Mouse (Mus musculus): ENCODE results near the gene Adamts2. TPM values are rescaled to one million over a fixed set of nuclear protein-coding genes. Genes with fewer than 3 reads are reported as not detected.
A peak's percentile ranks its signal among the peaks of the same experiment; 100 is the strongest.

Gene Adamts2
- 10 to 100 TPM; 26.4 to 30.9 TPM for total RNA-seq (2021)
- long read RNA-seq, experiment 1, full-length matches to known transcripts: 41 of 58 reads
- long read RNA-seq, experiment 1, partial matches to known transcripts: 12 of 58 reads
- long read RNA-seq, experiment 1, other reads (novel, unspliced or antisense): 5 of 58 reads
- long read RNA-seq, experiment 2, full-length matches to known transcripts: 56 of 76 reads
- long read RNA-seq, experiment 2, partial matches to known transcripts: 13 of 76 reads
- long read RNA-seq, experiment 2, other reads (novel, unspliced or antisense): 7 of 76 reads

DNA sequence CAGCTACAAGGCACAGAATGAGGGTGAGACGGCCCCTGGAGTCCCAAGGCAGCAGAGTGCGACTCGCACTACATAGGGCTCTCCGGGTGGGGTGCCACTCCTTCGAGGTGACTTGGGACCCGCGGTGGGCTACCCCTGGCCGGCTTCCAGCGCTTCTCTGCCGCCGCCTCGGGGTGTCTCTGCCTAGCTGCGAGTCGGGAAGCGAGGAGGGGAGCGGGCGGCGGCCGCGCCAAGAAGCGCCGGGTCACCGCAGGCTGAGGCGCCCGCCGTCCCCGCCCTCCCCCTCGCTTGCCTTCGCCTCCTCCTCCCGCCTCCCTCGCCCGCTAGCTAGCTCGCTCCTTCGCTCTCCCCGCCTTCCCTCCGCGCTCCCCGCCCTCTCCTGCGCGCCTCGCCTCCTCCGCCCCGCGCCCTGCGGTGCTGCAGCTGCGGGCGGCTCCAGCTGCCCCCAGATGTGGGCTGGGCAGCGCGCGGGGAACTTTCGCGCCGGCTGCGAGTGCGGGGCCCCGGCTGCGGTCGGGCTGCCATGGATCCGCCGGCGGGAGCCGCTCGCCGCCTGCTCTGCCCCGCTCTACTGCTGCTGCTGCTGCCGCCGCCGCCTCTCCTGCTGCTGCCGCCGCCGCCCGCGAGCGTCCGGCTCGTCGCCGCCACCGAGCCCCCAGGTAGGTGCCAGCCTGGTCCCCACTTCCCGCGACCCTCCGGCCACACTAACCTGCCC is at the start of gene Adamts2:
Adamts2 (plus strand) TSS at position 444 of the 715 bp plus-strand sequence.
- intact Hi-C loops (cut with DNase I): loop anchor here (5.0 kb wide), 2 partner anchors 71 to 166 kb away; no protein-coding TSS in a partner anchor
- peak; percentile 82 to 87 for DNase-seq

DNA sequence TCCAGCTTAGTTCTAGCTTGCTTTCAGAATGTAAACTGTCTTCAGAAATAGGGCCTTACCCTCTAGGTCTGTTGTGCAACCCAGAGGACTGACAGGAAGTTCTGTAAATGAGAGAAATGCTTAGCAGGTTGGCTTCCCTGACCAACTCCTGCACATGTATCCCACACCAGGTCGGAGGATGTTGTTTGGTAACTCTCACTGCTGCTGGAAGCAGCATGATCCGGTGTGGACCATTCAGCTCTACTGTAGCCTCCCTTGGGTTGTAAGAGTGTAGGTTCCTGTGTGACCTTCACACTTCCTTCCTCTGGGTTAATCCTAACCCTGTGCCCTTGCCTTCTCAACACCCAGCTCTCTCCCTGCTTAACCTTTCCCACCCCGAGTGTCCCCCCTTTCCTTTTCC is 44.8 kb upstream of the Adamts2 start:
- DNase-seq: no peak
- intact Hi-C loops (cut with DNase I): loop anchor here (5.0 kb wide), 1 partner anchor 115 kb away; no protein-coding TSS in a partner anchor

DNA sequence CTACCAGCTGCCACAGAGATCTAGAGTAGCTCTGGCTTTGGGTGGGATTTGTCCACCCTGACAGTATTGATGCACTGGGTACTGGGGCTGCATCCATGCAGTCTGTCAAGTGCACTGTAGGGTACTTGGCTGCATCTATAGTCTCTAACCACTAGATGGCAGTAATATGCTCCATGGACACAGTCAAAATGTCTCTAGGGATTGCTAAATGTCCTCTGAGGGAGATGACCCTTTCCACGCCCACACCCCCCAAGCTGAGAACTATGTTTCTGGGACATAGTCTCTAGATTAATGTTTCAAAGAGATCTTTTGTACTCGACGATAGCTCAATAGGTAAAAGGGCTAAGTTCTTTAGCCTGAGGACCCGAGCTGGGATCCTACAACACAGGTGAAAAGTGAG is 42.8 kb upstream of the Adamts2 start:
- peak in 1 of 2 experiments; percentile 12 for DNase-seq
- intact Hi-C loops (cut with DNase I): loop anchor here (1.0 to 5.0 kb wide), 2 partner anchors 117 to 210 kb away; no protein-coding TSS in a partner anchor

DNA sequence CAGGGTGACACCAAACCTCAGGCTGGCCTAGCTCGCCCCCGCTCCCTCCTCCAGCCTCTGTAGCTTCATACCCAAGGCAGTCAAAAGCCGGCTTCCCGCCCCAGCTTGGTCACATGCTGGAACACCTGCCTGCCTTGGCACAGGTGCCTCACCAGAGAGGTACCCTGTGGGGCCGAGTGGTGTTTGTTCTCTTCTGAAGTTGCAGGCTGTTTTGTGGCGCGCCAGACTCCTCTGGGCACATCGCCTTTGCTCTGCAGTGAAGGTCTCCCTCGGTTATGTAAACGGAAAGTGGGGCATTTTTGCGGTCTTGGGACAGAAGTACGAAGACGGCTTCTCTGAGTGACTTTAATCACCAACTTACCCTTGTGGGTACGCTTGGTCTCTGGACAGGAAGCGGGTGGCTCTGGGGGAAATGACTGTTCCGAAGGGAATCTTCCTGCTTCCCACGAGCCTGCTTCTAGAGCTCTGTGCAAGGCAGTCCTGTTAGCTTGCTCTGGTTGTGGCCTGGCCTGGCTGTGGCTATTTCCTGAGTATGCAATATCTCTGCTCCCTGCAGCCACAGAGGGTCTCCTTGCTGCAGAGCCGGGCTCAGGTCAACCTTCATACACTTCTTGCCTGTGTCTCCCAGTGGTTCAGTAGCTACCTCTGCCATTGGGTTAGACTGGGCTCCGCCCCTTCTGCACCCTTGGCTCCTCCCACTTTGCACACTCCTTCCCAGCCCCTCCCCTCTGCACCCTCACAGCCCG is 36.2 kb upstream of the Adamts2 start:
- intact Hi-C loops (cut with DNase I): no loop called here
- peak in 1 of 2 experiments; percentile 3 for DNase-seq

DNA sequence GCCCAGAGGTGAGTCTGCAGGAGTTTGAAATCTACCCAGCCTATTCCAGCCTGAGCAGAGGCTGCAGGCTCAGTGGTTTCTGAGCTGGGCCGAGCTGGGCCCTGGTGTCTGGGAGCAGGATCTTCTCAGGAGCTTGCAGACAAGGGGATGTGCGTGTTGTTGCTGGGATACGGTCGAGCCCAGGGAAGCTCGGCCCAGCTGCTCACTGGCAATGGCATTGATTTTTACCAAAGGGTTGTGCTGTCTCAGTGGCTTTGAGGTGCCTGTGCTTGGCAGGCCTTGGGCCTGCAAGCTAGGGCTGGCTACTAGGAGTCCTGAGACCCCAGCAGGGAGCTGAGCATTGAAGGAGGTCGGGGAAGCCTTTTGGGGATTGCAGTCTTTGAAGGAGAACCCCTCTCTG is 30.4 kb upstream of the Adamts2 start:
- intact Hi-C loops (cut with DNase I): no loop called here
- no peak for DNase-seq

DNA sequence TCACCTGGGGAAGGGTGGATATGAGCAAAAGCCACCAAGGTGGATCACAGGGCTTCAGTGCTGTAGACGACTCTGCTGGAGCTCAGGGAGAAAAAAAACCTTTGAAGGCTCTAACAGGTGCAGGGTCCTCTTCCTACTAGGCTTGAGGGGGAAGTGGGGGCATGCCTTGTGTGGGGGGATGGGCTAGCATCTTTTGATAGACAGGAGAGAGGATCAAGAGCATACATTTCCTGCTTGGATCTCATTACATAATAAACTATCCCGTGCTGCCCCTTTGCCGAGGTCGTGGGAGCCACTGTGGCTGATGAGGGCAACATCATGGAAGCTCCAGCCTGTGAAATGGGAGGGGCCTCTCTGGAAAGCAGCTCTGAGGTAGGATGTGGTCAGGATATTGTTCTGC is 25.4 kb upstream of the Adamts2 start:
- intact Hi-C loops (cut with DNase I): no loop called here
- DNase-seq: no peak

DNA sequence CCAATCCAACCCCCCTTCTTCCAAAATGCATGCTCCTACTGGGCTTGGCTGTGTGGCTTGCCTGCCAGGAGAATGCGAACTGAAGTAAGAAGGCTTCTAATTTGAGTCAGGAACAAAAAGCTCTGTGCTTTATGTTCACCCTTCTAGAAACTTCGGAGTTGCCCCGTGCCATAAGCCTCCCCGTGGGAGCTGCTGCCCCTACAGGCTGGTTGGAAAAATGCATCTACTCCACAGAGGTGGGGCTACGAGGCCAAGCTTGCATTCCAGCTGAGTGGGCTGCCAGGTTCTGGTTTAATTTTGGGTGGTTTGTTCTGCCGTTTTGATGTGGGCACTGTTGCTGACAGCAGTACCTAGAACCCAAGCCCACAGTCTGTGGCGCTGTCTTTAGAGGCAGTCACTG is 14.9 kb upstream of the Adamts2 start:
- peak; percentile 58 to 69 for DNase-seq
- intact Hi-C loops (cut with DNase I): loop anchor here (5.0 kb wide), 1 partner anchor 145 kb away; no protein-coding TSS in a partner anchor

DNA sequence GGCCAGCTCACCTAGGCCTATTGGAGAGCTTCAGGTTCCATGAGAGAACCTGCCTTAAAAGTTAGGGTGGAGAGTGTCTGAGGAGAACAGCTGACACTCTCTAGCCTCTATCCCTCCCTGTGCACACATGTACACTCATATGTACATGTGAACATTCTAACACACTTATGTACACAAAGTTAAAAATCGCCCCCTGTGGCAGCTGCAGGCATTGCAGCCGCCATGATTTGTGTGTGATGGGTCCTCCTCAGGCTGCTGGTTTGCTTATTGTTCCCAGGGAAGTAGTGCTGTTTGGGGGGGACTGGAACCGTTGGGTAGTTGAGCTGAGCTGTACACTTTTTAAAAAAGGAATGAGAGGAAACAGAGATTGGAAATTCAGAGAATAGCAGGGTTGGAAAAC is 14.1 kb upstream of the Adamts2 start:
- DNase-seq: peak; percentile 62 to 76
- intact Hi-C loops (cut with DNase I): loop anchor here (5.0 kb wide), 1 partner anchor 145 kb away; no protein-coding TSS in a partner anchor

DNA sequence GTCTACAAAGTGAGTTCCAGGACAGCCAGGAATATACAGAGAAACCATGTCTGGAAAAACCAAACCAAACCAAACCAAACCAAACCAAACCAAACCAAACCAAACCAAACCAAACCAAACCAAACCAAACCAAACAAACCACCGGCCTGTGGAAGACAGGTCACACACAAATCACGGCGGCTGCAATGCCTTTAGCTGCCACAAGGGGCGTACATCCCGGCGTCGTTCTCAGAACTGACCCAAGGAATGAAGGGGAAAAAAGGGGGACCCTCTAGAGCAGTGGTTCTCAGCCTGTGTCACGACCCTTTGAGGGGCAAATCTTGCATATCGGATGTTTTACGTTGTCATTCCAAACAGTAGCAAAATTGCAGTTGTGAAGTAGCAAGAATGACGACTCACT is 12.8 kb upstream of the Adamts2 start:
- intact Hi-C loops (cut with DNase I): loop anchor here (5.0 kb wide), 1 partner anchor 147 kb away; no protein-coding TSS in a partner anchor
- DNase-seq: peak; percentile 55 to 72

DNA sequence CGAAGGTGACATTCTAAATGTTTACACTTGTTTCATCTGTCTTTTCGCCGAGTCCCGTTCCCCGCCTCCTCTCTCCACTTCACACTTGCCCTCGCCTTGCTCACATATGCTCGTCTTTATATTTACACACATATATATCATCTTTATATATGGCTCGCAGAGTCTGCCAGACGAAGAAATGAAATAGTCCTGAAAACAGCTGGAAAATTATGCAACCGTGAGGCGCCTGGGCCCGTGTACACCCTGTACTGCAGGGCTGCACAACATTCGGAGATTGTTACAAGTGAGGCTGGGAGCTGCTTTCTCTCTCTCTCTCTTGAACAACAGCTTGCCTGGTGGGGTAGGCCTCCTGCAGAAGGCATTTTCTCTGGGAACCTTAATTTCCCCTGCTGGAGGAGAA is 10.8 kb upstream of the Adamts2 start:
- intact Hi-C loops (cut with DNase I): no loop called here
- no peak for DNase-seq

DNA sequence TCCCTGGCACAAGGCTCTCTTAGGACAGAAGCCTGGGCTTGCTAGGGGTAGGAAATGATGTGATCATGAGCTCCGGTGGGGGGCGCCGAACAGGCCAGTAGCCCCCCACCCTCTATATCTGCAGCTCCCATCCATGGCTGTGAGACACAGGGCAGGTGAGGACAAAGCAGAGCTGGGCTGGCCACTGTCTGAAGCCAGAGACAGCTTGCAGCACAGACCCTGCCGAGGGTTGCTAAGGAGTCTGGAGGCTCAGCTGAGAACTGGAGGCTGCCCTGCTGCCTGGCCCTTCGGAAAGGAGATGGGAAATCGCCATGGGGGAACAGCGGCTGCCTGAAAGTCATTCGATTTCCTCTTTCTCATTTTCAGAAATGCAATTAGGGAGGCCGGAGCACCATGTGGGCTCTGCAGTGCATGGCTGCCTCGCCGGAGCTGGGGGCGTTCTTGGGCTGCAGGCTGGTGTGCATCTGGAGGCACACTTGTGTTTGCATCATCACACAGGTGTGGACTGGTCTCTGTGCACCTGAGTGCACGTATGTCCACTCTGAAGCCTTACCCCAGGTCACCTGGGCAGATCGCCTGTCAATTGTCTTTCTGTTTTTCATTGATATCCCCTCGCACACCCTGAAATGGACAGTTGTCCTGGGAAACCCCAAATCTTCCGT is 8.9 kb upstream of the Adamts2 start:
- intact Hi-C loops (cut with DNase I): no loop called here
- DNase-seq: no peak

DNA sequence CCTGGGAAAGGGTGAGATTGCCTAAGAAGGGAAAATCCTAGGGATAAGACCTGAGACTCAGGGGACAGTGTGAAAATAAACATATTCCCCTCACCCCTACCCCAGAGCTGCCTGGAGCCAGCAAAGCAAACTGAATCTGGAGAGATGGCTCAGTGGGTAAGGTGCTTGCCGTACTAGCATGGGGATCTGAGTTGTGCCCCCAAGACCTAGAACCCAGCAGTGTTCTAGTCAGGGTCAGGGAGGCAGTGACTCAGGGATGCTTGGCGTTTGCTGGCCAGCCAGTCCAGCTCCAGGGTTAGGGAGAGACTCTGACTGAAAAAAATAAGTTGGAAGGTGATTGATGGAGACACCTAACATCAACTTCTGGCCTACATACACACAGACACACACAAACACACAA is 5.3 kb upstream of the Adamts2 start:
- no peak for DNase-seq
- intact Hi-C loops (cut with DNase I): no loop called here

DNA sequence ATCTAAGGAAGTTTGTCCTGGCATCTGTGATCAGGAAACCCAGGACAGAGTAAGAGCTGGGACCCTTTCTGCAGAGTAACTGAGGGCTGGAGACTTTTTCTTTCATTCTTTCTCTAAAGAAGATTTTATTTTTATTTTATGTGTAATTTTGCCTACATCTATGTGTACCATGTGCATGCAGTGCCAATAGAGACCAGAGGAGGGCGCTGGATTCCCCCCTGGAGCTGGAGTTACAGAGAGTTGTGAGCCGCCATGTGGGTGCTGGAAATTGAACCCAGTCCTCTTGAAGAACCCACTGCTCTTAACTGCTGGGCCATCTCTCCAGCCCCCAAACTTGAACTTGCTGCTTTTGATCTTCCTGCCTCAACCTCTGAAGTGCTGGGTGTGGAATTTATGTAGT is 2.7 kb upstream of the Adamts2 start:
- intact Hi-C loops (cut with DNase I): no loop called here
- DNase-seq: no peak

DNA sequence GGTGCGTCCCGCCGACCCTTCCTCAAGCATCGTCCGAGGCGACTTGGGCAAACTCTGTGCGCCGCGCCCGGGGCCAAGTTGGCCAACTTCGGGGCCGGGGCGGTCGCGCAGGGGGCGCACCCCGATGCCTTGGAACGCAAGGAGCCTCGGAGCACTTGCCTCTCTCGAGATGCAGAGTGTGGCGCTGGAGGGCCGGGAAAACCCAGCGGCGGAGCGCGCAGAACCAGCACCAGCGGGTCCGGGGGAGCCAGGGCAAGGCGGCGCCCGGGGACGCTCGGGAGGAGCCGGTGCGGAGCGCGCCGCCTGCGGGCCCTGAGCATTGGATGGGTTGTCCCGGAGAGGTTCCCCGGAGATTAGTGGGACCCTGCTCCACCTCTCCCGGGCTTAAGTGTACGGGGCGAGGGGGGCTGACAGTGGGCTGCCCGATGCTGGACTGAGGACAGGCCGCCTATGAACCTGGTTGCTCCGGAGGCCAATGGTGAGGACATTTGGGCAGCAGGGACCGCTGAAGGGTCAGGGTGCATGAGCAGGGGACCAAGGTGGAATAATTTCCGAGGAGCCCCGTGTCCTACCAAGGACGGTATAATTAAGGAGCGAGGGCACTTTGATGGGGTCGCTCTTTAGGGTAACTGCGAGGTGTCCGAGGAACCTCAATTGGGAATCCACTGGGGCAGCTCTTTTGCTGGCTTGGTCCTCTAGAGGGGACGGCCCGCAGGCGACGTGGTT is 635 bp downstream of the Adamts2 start:
- peak; percentile 65 to 69 for DNase-seq

DNA sequence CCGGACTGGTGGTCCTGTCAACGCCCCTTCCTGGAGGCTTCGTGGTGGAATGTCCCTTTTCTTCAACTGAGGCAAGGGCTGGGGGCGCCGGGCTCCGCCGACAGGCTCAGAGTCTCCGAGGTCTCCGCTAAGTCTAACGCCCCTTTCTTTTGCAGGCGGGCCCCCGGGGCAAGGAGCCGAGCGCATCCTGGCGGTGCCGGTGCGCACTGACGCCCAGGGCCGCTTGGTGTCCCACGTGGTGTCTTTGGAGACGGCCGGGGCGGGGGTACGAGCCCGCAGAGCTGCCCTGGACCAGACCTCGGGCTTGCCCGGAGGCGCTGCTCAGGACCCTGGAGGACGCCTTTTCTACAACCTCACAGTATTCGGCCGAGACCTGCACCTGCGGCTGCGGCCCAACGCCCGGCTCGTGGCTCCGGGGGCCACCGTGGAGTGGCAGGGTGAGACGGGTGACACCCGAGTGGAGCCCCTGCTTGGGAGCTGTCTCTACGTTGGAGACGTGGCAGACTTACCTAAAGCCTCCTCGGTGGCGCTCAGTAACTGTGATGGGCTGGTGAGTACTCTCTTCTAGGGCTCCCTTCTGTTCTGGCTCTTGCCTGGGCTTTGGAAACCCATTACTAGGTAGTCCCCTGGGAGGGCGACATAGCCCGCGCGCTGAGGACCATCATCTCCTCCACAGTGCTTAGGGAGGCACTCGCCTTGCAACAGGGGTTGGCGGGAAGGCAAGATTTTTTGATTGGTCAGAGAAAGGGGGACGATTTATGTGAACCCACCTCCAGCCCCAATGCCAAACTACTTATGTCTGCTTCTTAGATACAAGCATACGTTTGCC is 1.4 kb downstream of the Adamts2 start:
- peak; percentile 67 to 75 for DNase-seq
- intact Hi-C loops (cut with DNase I): loop anchor here (5.0 kb wide), 2 partner anchors 69 to 164 kb away; no protein-coding TSS in a partner anchor

More for the DNA sequence above, 635 bp downstream of the Adamts2 start:
- intact Hi-C loops (cut with DNase I): loop anchor here (5.0 kb wide), 2 partner anchors 70 to 165 kb away; no protein-coding TSS in a partner anchor

DNA sequence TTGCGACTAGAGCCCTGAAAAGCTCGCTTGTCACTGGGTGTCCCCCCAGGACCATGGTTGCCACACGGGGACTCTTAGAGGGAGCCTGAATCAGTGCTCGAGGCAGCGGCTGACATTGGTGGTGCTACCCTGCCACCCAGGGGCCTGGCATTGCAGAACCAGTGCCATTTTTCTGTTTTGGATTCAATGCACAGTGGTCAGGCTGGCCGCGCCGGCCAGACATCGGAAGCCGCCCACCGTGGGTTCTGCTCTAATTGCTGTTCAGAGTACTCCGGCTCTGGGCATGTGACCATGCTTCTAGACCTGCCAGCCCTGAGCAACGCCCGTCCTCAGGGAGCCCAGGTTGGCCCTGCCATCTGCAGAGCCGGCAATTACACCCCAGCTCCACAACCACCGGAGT is 2.5 kb downstream of the Adamts2 start:
- no peak for DNase-seq
- intact Hi-C loops (cut with DNase I): loop anchor here (5.0 kb wide), 2 partner anchors 68 to 163 kb away; no protein-coding TSS in a partner anchor

DNA sequence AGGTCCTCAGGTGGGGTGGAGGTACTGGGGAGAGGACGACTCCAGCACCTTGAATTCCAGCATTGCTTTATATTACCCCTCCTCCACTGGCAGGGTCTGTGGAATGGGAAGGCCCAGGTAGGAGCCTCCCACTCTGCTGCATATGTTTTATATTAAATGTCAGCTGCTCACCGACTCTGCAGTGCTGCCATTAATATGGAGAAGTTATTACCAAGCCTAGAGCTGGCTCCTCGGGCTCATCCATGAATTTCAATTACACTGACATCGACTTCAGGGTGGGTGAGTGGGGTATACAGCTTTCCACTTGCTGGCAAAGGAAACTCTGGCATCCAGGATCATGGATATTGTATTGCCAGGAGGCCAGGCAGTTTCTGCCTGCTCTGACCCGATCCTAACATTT is 9.3 kb downstream of the Adamts2 start:
- no peak for DNase-seq
- intact Hi-C loops (cut with DNase I): no loop called here

DNA sequence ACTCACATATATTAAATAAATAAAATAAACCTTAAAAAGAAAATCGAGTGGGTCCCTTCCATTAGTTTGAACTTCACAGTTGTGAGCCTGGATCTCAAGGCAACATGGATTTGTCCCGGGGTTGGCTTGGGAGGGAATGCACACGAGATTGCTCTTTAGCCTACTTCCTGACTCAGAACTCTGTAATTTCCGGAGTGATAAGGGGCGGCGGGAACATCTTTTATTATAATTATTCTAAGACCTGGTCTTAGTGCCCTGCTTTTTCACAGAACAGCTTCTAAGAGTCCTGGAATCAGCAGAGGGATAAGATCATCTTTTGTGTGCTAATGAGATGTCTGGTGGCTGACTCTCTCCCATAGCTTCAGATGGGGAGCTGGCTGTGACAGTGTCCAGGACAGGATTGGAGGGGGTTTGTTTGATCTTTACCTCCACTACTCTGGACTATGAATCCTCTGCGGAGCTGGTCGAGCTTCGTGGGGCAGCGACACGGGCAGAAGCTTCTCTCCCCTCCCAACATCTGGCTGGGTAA is 15.2 kb downstream of the Adamts2 start:
- DNase-seq: no peak
- intact Hi-C loops (cut with DNase I): no loop called here
